Mouse (Mus musculus) erythroid progenitor cell, adult 5-6 weeks (primary cell): ENCODE results near the gene Pou2f1. TPM values are rescaled to one million over a fixed set of nuclear protein-coding genes. Genes with fewer than 3 reads are reported as not detected.
"Not testable (repeated sequence)": the region's sequence is repeated elsewhere in the genome, so short reads cannot be mapped to it uniquely, and the experiment has no call there.

Experiments
- ATAC-seq: replicated peaks from 2 replicates; pipeline ENCODE4 v1.8.0; 2016; ENCODE audit warnings: moderate number of reproducible peaks, mild to moderate bottlenecking, moderate TSS enrichment, inconsistent platforms; ENCODE audit not compliant: poor library complexity, low FRiP score, severe bottlenecking
- total RNA-seq, 2 experiments: library from RNA; stranded (forward) in 1 of 2; stranded (reverse) in 1 of 2; fragments of 150-400 nt in 1 of 2; fragments of 186-747, 209-891 nt in 1 of 2; gene quantifications; 2 replicates each; pipeline versions ENCODE4 v1.2.3 to v1.2.4; 2015 to 2017; ENCODE audit warnings: low replicate concordance in 2 of 2

Pou2f1 gene
- total RNA-seq, 2 experiments from 2014 or later = 26.4 to 54.1 TPM

- ATAC-seq = no peak
Observed at GRCm38 (mm10) chr1:166007026-166007425, 4.5 kb upstream of the Pou2f1 start.

GRCm38 (mm10) chr1:166003181-166004022 is 924 bp upstream of the Pou2f1 start:
- peak; percentile 82 for ATAC-seq

- ATAC-seq = no peak
Observed at GRCm38 (mm10) chr1:166001904-166002489, 481 bp downstream of the Pou2f1 start.

- no peak for ATAC-seq
Observed at GRCm38 (mm10) chr1:166001121-166001903, 1.2 kb downstream of the Pou2f1 start.

- ATAC-seq = no peak
Observed at GRCm38 (mm10) chr1:166000601-166001120, 1.8 kb downstream of the Pou2f1 start.

GRCm38 (mm10) chr1:165999709-166000108 is 2.8 kb downstream of the Pou2f1 start:
- no peak for ATAC-seq

- ATAC-seq = no peak
Observed at GRCm38 (mm10) chr1:165995661-165996055, 6.8 kb downstream of the Pou2f1 start.

GRCm38 (mm10) chr1:165995011-165995660 is 7.3 kb downstream of the Pou2f1 start:
- ATAC-seq = not testable (repeated sequence)

- ATAC-seq = no peak
Observed at GRCm38 (mm10) chr1:165994279-165994678, 8.2 kb downstream of the Pou2f1 start.

GRCm38 (mm10) chr1:165993270-165994156 is 9.0 kb downstream of the Pou2f1 start:
- no peak for ATAC-seq

- ATAC-seq = no peak
Observed at GRCm38 (mm10) chr1:165988536-165988935, 13.9 kb downstream of the Pou2f1 start.

GRCm38 (mm10) chr1:165988072-165988471 is 14.4 kb downstream of the Pou2f1 start:
- no peak for ATAC-seq

GRCm38 (mm10) chr1:165985743-165986360 is 16.6 kb downstream of the Pou2f1 start:
- ATAC-seq = no peak

GRCm38 (mm10) chr1:165985186-165985585 is 17.3 kb downstream of the Pou2f1 start:
- peak; percentile 74 for ATAC-seq

- ATAC-seq = no peak
Observed at GRCm38 (mm10) chr1:165976672-165977448, 25.6 kb downstream of the Pou2f1 start.

GRCm38 (mm10) chr1:165969001-165969690 is 33.3 kb downstream of the Pou2f1 start:
- ATAC-seq = 0 out of 2 replicates have a peak, but pooled peaks have one; percentile 36

GRCm38 (mm10) chr1:165967027-165967654 is 35.3 kb downstream of the Pou2f1 start:
- ATAC-seq = no peak
